Mouse (Mus musculus) embryonic facial prominence, embryonic 12.5 days (tissue): ENCODE results near the gene Kcnh2. TPM values are rescaled to one million over a fixed set of nuclear protein-coding genes. Genes with fewer than 3 reads are reported as not detected.

ENCODE experiments used
- ATAC-seq: fragments of 200-750 bp; cut with Nextera tagmentation; 2 replicates; pipeline ENCODE4 v1.8.0; 2017; ENCODE audit not compliant: insufficient number of reproducible peaks, insufficient read depth, low FRiP score, low TSS enrichment
- H3K27ac ChIP-seq: fragments of 300-500 bp; sonication (generic); 2 replicates; pipeline ENCODE4 v1.5.1; 2016; ENCODE audit warnings: mild to moderate bottlenecking
- H3K27me3 ChIP-seq: fragments of 300-500 bp; sonication (generic); 2 replicates; pipeline ENCODE4 v1.6.1; 2016; ENCODE audit warnings: mild to moderate bottlenecking, moderate library complexity
- H3K36me3 ChIP-seq: fragments of 300-500 bp; sonication (generic); 2 replicates; pipeline ENCODE4 v1.6.1; 2016; ENCODE audit warnings: mild to moderate bottlenecking
- H3K4me1 ChIP-seq: fragments of 300-500 bp; sonication (generic); 2 replicates; pipeline ENCODE4 v1.6.1; 2016
- H3K4me2 ChIP-seq: fragments of 300-500 bp; sonication (generic); replicated peaks from 2 replicates; pipeline ENCODE4 v1.6.1; 2016; ENCODE audit warnings: mild to moderate bottlenecking, moderate library complexity
- H3K4me3 ChIP-seq: fragments of 300-500 bp; sonication (generic); 2 replicates; pipeline ENCODE4 v1.5.1; 2016; ENCODE audit warnings: mild to moderate bottlenecking
- H3K9ac ChIP-seq: fragments of 300-500 bp; sonication (generic); 2 replicates; pipeline ENCODE4 v1.6.1; 2016; ENCODE audit warnings: mild to moderate bottlenecking, moderate library complexity
- H3K9me3 ChIP-seq: fragments of 300-500 bp; sonication (generic); 2 replicates; pipeline ENCODE4 v1.6.1; 2016; ENCODE audit warnings: mild to moderate bottlenecking, moderate library complexity
- WGBS: fragments of 180-500 bp; shearing (Covaris S2); methylation state at CpG from one replicate; pipeline ENCODE4 v1.1.7; 2016; 5-methylcytosine and 5-hydroxymethylcytosine counted together
- polyA plus RNA-seq: library from polyadenylated mRNA; unstranded; fragments of >200 nt; fragmentation: Nextera tagmentation; extraction: Ambion mirVana; gene quantifications from 2 replicates; pipeline ENCODE4 v1.2.1, GENCODE M21; 2016

Kcnh2 gene
- polyA plus RNA-seq, 1 experiment from 2014 or later, result 5.2 TPM

GRCm38 (mm10) chr5:24270941-24271340 lies 80.5 kb downstream of the Kcnh2 start:
- Histone ChIP-seq H3K36me3 (no peaks in the 10 kb centered on the region), H3K9me3 (no peaks in the 10 kb centered on the region), H3K4me2 (no peak overlapping the region), H3K27ac (no peak overlapping the region), H3K9ac (no peak overlapping the region), H3K4me3 (no peak overlapping the region), H3K27me3 (no peaks in the 10 kb centered on the region), H3K4me1 (no peaks in the 10 kb centered on the region)
- ATAC-seq, result no peak
- WGBS, result 70% methylated on average over 4 of the region's 4 CpGs

Other genes starting within 250 kb of the Kcnh2 start
- gene Nupl2, start 186.6 kb downstream of the Kcnh2 start, polyA plus RNA-seq, result 21.0 and 22.5 TPM in 2 replicates
- 6.7 and 7.6 TPM in 2 replicates for gene Nos3, start 13.2 kb upstream of the Kcnh2 start, polyA plus RNA-seq
- 0.36 and 0.47 TPM in 2 replicates for gene Atg9b, start 40.5 kb upstream of the Kcnh2 start, polyA plus RNA-seq
- gene Abcb8, start 42.1 kb upstream of the Kcnh2 start, polyA plus RNA-seq, result 44.6 and 46.2 TPM in 2 replicates
- gene Asic3, start 61.8 kb upstream of the Kcnh2 start, polyA plus RNA-seq, result 1.8 and 2.8 TPM in 2 replicates
- gene Cdk5, start 71.9 kb upstream of the Kcnh2 start, polyA plus RNA-seq, result 62.2 and 63.2 TPM in 2 replicates
- gene Slc4a2, start 72.2 kb upstream of the Kcnh2 start, polyA plus RNA-seq, result 46.6 and 49.8 TPM in 2 replicates
- gene Fastk, start 93.7 kb upstream of the Kcnh2 start, polyA plus RNA-seq, result 117 and 122 TPM in 2 replicates
- 24.7 and 24.9 TPM in 2 replicates for gene Tmub1, start 96.2 kb upstream of the Kcnh2 start, polyA plus RNA-seq
- 52.4 and 68.6 TPM in 2 replicates for gene Agap3, start 100.6 kb upstream of the Kcnh2 start, polyA plus RNA-seq
- 0.04 and 0.23 TPM in 2 replicates for gene Gbx1, start 175.6 kb upstream of the Kcnh2 start, polyA plus RNA-seq
- gene Asb10, start 189.4 kb upstream of the Kcnh2 start, polyA plus RNA-seq, result 0.33 and 1.1 TPM in 2 replicates
- gene 4931409K22Rik, start 205.2 kb upstream of the Kcnh2 start, polyA plus RNA-seq, result 0.10 TPM in 1 of 2 replicates, not detected in the other
- gene Abcf2, start 225.9 kb upstream of the Kcnh2 start, polyA plus RNA-seq, result 126 and 128 TPM in 2 replicates
- gene Chpf2, start 235.1 kb upstream of the Kcnh2 start, polyA plus RNA-seq, result 23.0 and 24.4 TPM in 2 replicates